Mouse (Mus musculus) c-Kit-negative CD71-positive TER-119-positive erythroid progenitor cells, embryonic 14.5 days (primary cell): Measurements from ENCODE around the gene A2ml1.
"Not testable (repeated sequence)": the region's sequence is repeated elsewhere in the genome, so short reads cannot be mapped to it uniquely, and the experiment has no call there.

Experiments
- DNase-seq: peaks from one replicate; pipeline ENCODE4 v3.0.0-alpha.2; 2013; ENCODE audit warnings: low read depth, low spot score

Gene A2ml1

GRCm38 (mm10) chr6:128581508-128581907 is at the start of gene A2ml1:
A2ml1 (minus strand) TSS chr6:128581608.
- no peak for DNase-seq

GRCm38 (mm10) chr6:128629771-128630739 is 48.6 kb upstream of the A2ml1 start:
- DNase-seq: not testable (repeated sequence)

GRCm38 (mm10) chr6:128625246-128625645 is 43.8 kb upstream of the A2ml1 start:
- DNase-seq: not testable (repeated sequence)

- no peak for DNase-seq
These were observed 43.0 kb upstream of the A2ml1 start for GRCm38 (mm10) chr6:128624425-128624824.

- DNase-seq: not testable (repeated sequence)
These were observed 42.0 kb upstream of the A2ml1 start, which contains the start of gene Klrb1a for GRCm38 (mm10) chr6:128623433-128623832. Klrb1a (minus strand) TSS chr6:128623533.

GRCm38 (mm10) chr6:128622733-128623132 is 41.3 kb upstream of the A2ml1 start:
- DNase-seq: no peak

- no peak for DNase-seq
These were observed 24.9 kb upstream of the A2ml1 start for GRCm38 (mm10) chr6:128606350-128606749.

- DNase-seq: no peak
These were observed 23.1 kb upstream of the A2ml1 start for GRCm38 (mm10) chr6:128604512-128604911.

GRCm38 (mm10) chr6:128602463-128603201 is 21.2 kb upstream of the A2ml1 start:
- no peak for DNase-seq

GRCm38 (mm10) chr6:128602026-128602425 is 20.6 kb upstream of the A2ml1 start:
- DNase-seq: no peak

GRCm38 (mm10) chr6:128599555-128599954 is 18.1 kb upstream of the A2ml1 start:
- no peak for DNase-seq

- DNase-seq: no peak
These were observed 17.0 kb upstream of the A2ml1 start for GRCm38 (mm10) chr6:128598256-128599047.

- no peak for DNase-seq
These were observed 15.7 kb upstream of the A2ml1 start for GRCm38 (mm10) chr6:128597121-128597522.

- no peak for DNase-seq
These were observed 13.2 kb upstream of the A2ml1 start for GRCm38 (mm10) chr6:128594651-128595050.

- no peak for DNase-seq
These were observed 8.0 kb upstream of the A2ml1 start for GRCm38 (mm10) chr6:128589426-128589825.

GRCm38 (mm10) chr6:128587619-128588018 is 6.2 kb upstream of the A2ml1 start:
- no peak for DNase-seq

- DNase-seq: no peak
These were observed 4.3 kb upstream of the A2ml1 start for GRCm38 (mm10) chr6:128585642-128586245.

GRCm38 (mm10) chr6:128584070-128584660 is 2.8 kb upstream of the A2ml1 start:
- no peak for DNase-seq

- DNase-seq: no peak
These were observed 4.1 kb downstream of the A2ml1 start for GRCm38 (mm10) chr6:128577301-128577700.

- DNase-seq: no peak
These were observed 14.8 kb downstream of the A2ml1 start for GRCm38 (mm10) chr6:128566589-128566988.

- no peak for DNase-seq
These were observed 27.4 kb downstream of the A2ml1 start for GRCm38 (mm10) chr6:128554049-128554448.
